Mouse (Mus musculus) forebrain, embryonic 12.5 days (tissue): Measurements from ENCODE around the gene Acrv1. TPM values are rescaled to one million over a fixed set of nuclear protein-coding genes. Genes with fewer than 3 reads are reported as not detected.

Experiments used
- polyA plus RNA-seq: library from polyadenylated mRNA; unstranded; fragments of >200 nt; fragmentation: Nextera tagmentation; extraction: Ambion mirVana; gene quantifications from 2 replicates; pipeline ENCODE4 v1.2.1, GENCODE M21; 2016

Acrv1 gene
- polyA plus RNA-seq, 1 experiment from 2014 or later, result not detected

Other genes starting within 250 kb of the Acrv1 start
- gene Gm9513, start 217.6 kb upstream of the Acrv1 start, polyA plus RNA-seq, result not detected in 2 replicates
- not detected in 2 replicates for gene Gm5615, start 151.3 kb upstream of the Acrv1 start, polyA plus RNA-seq
- gene Gm17689, start 110.6 kb upstream of the Acrv1 start, polyA plus RNA-seq, result not detected in 2 replicates
- not detected in 2 replicates for gene A630095E13Rik, start 49.8 kb upstream of the Acrv1 start, polyA plus RNA-seq
- gene Chek1, start 33.8 kb downstream of the Acrv1 start, polyA plus RNA-seq, result 53.7 and 55.7 TPM in 2 replicates
- 132 and 144 TPM in 2 replicates for gene Stt3a, start 74.5 kb downstream of the Acrv1 start, polyA plus RNA-seq
- gene Ei24, start 104.2 kb downstream of the Acrv1 start, polyA plus RNA-seq, result 111 and 118 TPM in 2 replicates
- 446 and 473 TPM in 2 replicates for gene Fez1, start 128.6 kb downstream of the Acrv1 start, polyA plus RNA-seq